Mouse (Mus musculus) heart, postnatal 10 days (tissue): ENCODE measurements around the gene Rhebl1. TPM values are rescaled to one million over a fixed set of nuclear protein-coding genes. Genes with fewer than 3 reads are reported as not detected.

Experiments used
- DNase-seq, 2 experiments: peaks; one replicate each; pipeline ENCODE4 v3.0.0; 2021
- intact Hi-C: fragments of 180-260 bp; cut with DNase I; formaldehyde crosslinking; loops from one replicate; pipeline ENCODE4 v1.15.1; 2025
- total RNA-seq, 2 experiments: library from RNA; stranded (reverse); gene quantifications; 2 replicates each; pipeline ENCODE4 v1.2.3; 2021

Gene Rhebl1
- total RNA-seq, 2 experiments from 2014 or later = 1.6 to 2.8 TPM

GRCm38 (mm10) chr15:98880978-98881655 lies 13.2 kb downstream of the Rhebl1 start:
- intact Hi-C loops = loop anchor here (5.0 kb wide), 1 partner anchor 36 kb away; the partner anchor contains the start of gene Lmbr1l
- peak; percentile 91 to 92 for DNase-seq

DNA sequence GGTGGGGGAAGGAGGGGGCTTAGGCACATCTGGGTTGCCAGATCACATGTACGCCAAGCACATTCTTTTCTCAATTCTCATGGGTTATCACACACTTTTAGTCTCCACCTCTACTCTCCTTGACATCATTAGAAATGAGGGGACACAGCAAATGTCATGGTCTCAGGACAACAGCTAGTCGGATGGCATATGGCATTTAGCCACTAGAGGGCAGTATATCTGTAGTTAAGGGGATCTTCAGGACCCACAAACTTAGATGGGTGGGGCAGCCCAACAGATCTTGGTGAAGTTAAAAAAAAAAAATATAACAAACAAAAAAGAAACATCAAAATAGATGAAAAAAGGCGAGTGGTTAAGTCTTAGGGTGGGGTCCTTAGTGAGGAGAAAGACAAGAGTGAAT lies 17.0 kb downstream of the Rhebl1 start:
- intact Hi-C loops = loop anchor here (1.0 to 5.0 kb wide), 2 partner anchors 50 to 120 kb away; no protein-coding TSS in a partner anchor
- DNase-seq = peak; percentile 80 to 88

- intact Hi-C loops = loop anchor here (1.0 kb wide), 1 partner anchor 41 kb away; the partner anchor contains the start of gene Prkag1
- DNase-seq = peak; percentile 95 to 96
Observed at GRCm38 (mm10) chr15:98871916-98872888, 22.1 kb downstream of the Rhebl1 start.

GRCm38 (mm10) chr15:98871070-98871915 lies 23.0 kb downstream of the Rhebl1 start, which contains the start of gene Kmt2d:
TSS of gene Kmt2d (minus strand) at chr15:98871204.
- DNase-seq = no peak
- intact Hi-C loops = no loop called here

- intact Hi-C loops = no loop called here
- peak; percentile 54 to 65 for DNase-seq
Observed at GRCm38 (mm10) chr15:98870179-98871069, 23.9 kb downstream of the Rhebl1 start.

DNA sequence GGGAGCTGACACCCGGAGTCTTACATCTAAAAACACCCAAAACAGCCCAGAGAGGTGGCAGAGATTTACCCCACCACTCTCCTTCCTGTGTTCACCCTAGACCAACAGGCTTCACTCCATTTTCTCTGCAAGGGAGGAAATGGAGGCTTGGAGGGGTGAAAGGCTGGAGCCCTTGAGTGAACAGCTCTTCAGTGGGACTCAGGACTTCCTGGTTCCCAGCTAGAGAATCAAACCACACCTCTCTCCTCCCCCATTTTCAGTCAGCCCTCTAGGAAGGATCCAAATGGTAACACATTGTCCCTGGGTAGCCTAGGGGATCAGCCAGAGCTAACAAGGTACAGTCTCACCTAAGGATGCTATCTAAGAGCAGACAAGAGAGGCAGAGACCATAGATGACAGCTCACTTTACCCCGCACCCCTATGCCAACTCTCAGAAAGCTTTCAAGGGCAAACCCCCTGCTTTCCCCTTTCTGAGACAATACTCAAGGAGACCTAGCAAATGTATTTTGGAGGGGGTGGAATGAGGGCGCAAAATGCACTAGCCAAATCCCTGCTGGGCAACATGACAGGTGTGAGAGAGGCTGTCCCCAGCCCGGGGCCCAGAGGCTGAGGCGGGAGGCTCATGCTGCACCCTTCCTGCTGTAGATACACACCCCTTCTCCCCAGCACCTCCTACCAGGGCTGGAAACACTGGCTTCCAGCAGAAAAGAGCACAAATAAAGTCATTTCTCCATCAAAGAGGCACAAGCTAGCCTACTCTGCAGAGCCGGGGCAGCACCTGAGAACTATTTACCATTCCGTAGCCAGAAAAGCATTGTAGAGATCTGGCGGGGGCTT lies 24.8 kb downstream of the Rhebl1 start:
- no peak for DNase-seq

DNA sequence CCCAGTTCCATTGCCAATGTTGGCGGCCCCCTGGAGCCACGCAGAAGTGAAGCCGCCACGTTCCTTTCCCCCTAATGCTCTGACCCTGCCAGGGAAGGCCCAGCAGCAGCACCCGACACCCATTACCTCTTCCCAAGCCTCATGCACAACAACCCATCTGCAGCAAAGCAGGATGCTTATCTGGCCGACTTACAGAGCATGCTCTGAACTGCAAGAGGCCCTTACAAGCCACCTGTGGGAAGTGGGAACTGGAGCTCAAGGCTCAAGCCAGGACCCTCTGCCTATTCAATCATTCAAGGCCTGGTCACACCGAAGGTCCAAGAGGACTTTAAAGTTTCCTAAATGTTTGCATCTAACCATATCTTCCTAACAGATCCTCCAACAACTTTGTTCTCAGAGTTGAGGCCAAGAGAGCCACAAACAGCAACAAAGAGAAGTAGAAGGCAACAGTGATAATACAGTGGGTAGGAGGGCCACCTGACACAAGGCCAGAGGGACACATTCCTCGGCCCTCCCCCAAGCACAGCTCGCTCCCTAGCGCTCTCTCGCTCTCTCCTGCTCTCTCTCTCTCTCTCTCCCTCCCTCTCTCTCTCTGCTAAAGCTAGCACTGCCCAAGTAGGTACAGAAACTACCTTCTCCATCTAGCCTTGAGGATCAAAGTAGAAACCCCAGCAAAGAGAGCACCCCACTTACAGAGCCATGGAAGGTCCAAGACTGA lies 25.8 kb downstream of the Rhebl1 start:
- no peak for DNase-seq

More for the DNA sequence above, 24.8 kb downstream of the Rhebl1 start:
- intact Hi-C loops = no loop called here

DNA sequence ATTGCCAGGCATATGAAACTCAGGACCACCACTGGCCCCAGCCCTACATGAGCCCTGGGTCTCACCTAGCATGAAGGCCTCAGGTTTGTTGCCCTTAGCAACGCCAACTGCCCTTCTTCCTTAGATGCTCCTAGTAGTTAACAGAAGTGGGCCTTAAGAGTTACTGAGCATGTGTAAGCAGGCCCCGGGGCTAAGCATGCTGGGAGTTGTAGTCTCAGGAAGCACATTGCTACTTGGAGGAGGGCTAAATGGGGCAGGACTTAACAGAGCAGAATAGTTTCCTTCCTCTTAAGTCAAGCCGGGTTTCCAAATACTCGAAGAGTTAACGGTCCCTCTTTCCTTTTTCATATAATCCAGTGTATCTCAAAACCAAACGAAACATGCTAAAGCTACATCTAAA lies 27.0 kb downstream of the Rhebl1 start:
- intact Hi-C loops = loop anchor here (2.0 kb wide), 1 partner anchor 35 kb away; no protein-coding TSS in a partner anchor

More for the DNA sequence above, 25.8 kb downstream of the Rhebl1 start:
- intact Hi-C loops = no loop called here

DNA sequence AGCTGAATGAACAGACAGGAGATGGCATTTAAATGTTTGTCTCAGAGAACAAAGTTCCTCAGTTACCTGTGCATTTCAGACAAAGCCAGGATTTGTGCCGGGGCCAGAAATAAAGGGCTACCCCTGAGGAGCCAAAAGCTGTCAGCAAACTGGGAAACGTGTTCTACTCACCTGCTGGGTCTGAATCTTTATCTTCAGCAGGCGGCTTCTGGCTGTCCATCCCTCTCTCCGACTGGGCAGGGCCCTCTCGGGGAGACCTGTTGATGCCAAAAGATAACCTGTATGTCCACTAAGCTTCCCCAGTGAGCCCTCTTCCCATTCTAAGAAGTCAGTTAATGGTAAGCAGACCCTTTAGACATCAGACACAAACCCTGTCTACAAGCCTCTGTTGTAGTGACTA lies 27.8 kb downstream of the Rhebl1 start:
- intact Hi-C loops = loop anchor here (2.0 kb wide), 1 partner anchor 34 kb away; no protein-coding TSS in a partner anchor
- DNase-seq = no peak

More for the DNA sequence above, 27.0 kb downstream of the Rhebl1 start:
- DNase-seq = peak; percentile 68 to 79

DNA sequence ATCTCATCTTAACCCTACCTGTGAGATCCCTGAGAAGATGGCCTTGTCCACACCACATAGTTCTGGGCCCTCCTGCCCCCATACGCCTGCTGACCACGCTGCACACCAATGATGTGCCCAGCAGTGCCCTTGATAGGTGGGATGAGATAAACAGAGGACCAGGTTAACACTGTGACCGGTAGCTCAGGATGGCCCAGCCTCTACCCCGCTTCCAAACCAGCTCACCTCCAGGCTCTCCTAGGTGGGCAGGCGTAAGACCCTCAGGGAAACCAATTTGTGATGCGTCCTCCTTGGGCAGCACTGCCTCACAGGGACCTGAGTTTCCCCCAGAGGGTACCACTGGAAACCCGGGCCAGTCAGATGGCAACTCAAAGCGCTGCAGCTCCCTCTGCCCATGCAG lies 28.6 kb downstream of the Rhebl1 start:
- intact Hi-C loops = loop anchor here (2.0 kb wide), 1 partner anchor 33 kb away; no protein-coding TSS in a partner anchor
- no peak for DNase-seq

DNA sequence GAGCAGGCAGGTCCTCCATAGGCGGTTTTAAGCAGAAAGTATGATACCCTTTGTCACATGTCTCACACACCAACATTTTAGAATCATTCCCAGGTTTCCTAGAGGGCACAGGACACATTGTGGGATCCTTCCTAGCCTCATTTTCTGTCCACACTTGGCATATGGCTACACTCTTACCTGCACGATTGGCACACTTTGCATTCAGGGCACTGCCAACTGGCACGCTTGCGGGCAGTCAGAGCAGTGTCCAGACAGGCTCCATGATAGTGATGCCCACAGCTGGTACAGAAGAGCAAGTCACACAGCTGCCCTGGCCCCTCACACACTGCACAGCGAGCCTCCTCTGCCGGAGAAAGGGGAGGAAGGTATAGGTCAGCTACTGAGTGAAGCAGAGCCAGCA lies 29.4 kb downstream of the Rhebl1 start:
- intact Hi-C loops = no loop called here

GRCm38 (mm10) chr15:98863451-98863958 lies 30.8 kb downstream of the Rhebl1 start:
- intact Hi-C loops = no loop called here
- DNase-seq = no peak

More for the DNA sequence above, 29.4 kb downstream of the Rhebl1 start:
- no peak for DNase-seq

- intact Hi-C loops = no loop called here
- DNase-seq = no peak
Observed at GRCm38 (mm10) chr15:98861701-98862410, 32.5 kb downstream of the Rhebl1 start.

DNA sequence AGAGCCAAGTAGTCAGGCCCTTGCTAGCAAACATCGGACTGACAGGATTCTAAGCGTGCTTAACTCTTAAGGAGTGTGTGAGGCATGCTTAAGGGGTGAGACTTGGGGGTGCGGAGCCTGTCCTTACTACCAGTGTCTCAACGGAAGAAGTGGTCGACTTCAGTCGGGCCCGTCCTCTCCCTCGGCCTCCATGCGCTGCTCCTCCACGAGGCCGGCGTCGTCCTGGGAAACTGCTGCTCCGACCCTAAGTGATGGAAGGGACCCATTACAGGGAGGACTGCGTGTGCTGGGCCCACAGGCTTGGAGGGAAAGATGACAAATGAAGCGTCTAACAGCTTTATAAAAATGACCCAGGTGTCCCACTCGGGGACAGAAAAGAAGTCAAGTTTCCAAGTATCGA lies 33.4 kb downstream of the Rhebl1 start:
- intact Hi-C loops = no loop called here
- no peak for DNase-seq

DNA sequence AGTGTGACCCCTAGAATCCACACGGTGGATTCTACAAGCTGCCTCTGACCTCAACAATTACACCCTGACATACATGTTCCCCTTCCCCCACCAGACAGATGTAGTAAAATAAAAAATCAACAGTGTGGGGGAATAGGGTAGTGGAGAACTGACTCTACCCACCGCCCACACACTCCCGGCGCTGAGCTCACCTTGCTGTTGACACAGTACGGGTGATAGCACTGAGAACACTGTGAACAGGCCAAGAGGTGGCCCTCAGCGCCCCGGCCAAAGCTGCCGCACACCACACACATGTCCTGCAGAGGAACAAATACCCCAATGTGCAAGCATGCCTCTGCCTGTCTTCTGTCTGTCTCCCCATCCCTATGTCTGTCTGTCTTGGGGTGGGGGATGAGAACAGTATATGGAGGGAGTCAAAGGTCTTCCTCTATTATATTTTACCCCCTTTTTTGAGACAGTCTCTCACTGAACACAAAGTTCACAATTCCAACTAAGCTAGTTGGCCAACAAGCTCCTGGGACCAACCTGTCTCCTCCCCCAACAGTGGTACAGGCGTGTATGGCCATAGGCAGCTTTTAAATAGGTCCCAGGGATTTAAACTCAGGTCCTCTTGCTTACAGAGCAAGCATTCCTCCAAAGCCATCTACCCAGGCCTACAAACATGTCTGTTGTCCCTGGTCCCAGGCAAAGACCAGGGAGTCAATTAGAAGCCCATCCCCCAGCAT lies 34.9 kb downstream of the Rhebl1 start:
- DNase-seq = no peak
- intact Hi-C loops = no loop called here

GRCm38 (mm10) chr15:98854214-98854613 lies 40.1 kb downstream of the Rhebl1 start:
- intact Hi-C loops = no loop called here
- no peak for DNase-seq
